Mouse (Mus musculus): Measurements from ENCODE around the gene Lrpap1. TPM values are rescaled to one million over a fixed set of nuclear protein-coding genes. Genes with fewer than 3 reads are reported as not detected.

Gene Lrpap1
- total and polyA plus RNA-seq, 3 experiments = 33.1 to 59.0 (median 49.0) TPM

GRCm38 (mm10) chr5:35073992-35074391, 31.6 kb downstream of the Lrpap1 start:
- intact Hi-C loops (cut with DNase I) = no loop called here
- Histone ChIP-seq H3K79me2 (replicated peaks; ENCODE audit: control insufficient read depth, insufficient read depth, low read length) (no peaks in the 10 kb centered on the region), H3K9ac (ENCODE audit: low read depth, low read length) (0 out of 2 replicates have a peak overlapping the region, but pooled peaks have one; percentile 12), H3K27me3 (ENCODE audit: control insufficient read depth, insufficient read depth, low read length) (no peaks in the 10 kb centered on the region), H3K27ac (peak overlapping the region; percentile 75), H3K36me3 (ENCODE audit: control insufficient read depth, insufficient read depth, low read length) (no peaks in the 10 kb centered on the region), H3K4me3 (no peak overlapping the region), H3K4me1 (ENCODE audit: control insufficient read depth, insufficient read depth, low read length) (peaks cover 13% of the 10 kb centered on the region; the same call in 1 of the 2 replicates)
- TF ChIP-seq EP300 (IDR thresholded peaks at IDR 0.05; ENCODE audit: insufficient read depth, low read depth, low read length) (no peak), POLR2A (IDR thresholded peaks at IDR 0.05; ENCODE audit: insufficient read depth, low read depth, low read length) (no peak), CTCF (IDR thresholded peaks at IDR 0.05) (no peak)
- 47% methylated on average over 9 of the region's 9 CpGs for WGBS
- DNase-seq = peak; percentile 52 to 76

- TF ChIP-seq CTCF (IDR thresholded peaks at IDR 0.05) (no peak), EP300 (IDR thresholded peaks at IDR 0.05; ENCODE audit: insufficient read depth, low read depth, low read length) (peak; percentile 55; the same call in 1 of the 2 replicates), POLR2A (IDR thresholded peaks at IDR 0.05; ENCODE audit: insufficient read depth, low read depth, low read length) (no peak)
- Histone ChIP-seq H3K36me3 (ENCODE audit: control insufficient read depth, insufficient read depth, low read length) (no peaks in the 10 kb centered on the region), H3K4me1 (ENCODE audit: control insufficient read depth, insufficient read depth, low read length) (peaks cover 13% of the 10 kb centered on the region; the same call in 1 of the 2 replicates), H3K4me3 (no peak overlapping the region), H3K9ac (ENCODE audit: low read depth, low read length) (no peak overlapping the region), H3K27me3 (ENCODE audit: control insufficient read depth, insufficient read depth, low read length) (no peaks in the 10 kb centered on the region), H3K27ac (peak overlapping the region; percentile 75), H3K79me2 (replicated peaks; ENCODE audit: control insufficient read depth, insufficient read depth, low read length) (no peaks in the 10 kb centered on the region)
- peak in 1 of 2 experiments; percentile 47 for DNase-seq
- intact Hi-C loops (cut with DNase I) = no loop called here
- WGBS = 40% methylated on average over 11 of the region's 11 CpGs
These were observed 32.3 kb downstream of the Lrpap1 start for GRCm38 (mm10) chr5:35073235-35073634.

GRCm38 (mm10) chr5:35071855-35072254, 33.7 kb downstream of the Lrpap1 start:
- Histone ChIP-seq H3K79me2 (replicated peaks; ENCODE audit: control insufficient read depth, insufficient read depth, low read length) (no peaks in the 10 kb centered on the region), H3K4me1 (ENCODE audit: control insufficient read depth, insufficient read depth, low read length) (peaks cover 13% of the 10 kb centered on the region; the same call in 1 of the 2 replicates), H3K27ac (peak overlapping the region; percentile 31), H3K4me3 (no peak overlapping the region), H3K36me3 (ENCODE audit: control insufficient read depth, insufficient read depth, low read length) (no peaks in the 10 kb centered on the region), H3K9ac (ENCODE audit: low read depth, low read length) (no peak overlapping the region), H3K27me3 (ENCODE audit: control insufficient read depth, insufficient read depth, low read length) (no peaks in the 10 kb centered on the region)
- intact Hi-C loops (cut with DNase I) = no loop called here
- peak in 1 of 2 experiments; percentile 21 for DNase-seq
- 82% methylated on average over 6 of the region's 6 CpGs for WGBS
- TF ChIP-seq POLR2A (IDR thresholded peaks at IDR 0.05; ENCODE audit: insufficient read depth, low read depth, low read length) (no peak), EP300 (IDR thresholded peaks at IDR 0.05; ENCODE audit: insufficient read depth, low read depth, low read length) (no peak), CTCF (IDR thresholded peaks at IDR 0.05) (no peak)

GRCm38 (mm10) chr5:35070953-35071352, 34.6 kb downstream of the Lrpap1 start:
- no peak overlapping the region for H3K27ac ChIP-seq
- H3K79me2 ChIP-seq (replicated peaks; ENCODE audit: control insufficient read depth, insufficient read depth, low read length) = no peaks in the 10 kb centered on the region
- no peak overlapping the region for H3K4me3 ChIP-seq
- H3K27me3 ChIP-seq (ENCODE audit: control insufficient read depth, insufficient read depth, low read length) = no peaks in the 10 kb centered on the region
- H3K9ac ChIP-seq (ENCODE audit: low read depth, low read length) = no peak overlapping the region
- no peak for DNase-seq
- WGBS = 52% methylated on average over 7 of the region's 7 CpGs
- H3K36me3 ChIP-seq (ENCODE audit: control insufficient read depth, insufficient read depth, low read length) = no peaks in the 10 kb centered on the region
- intact Hi-C loops (cut with DNase I) = no loop called here
- TF ChIP-seq POLR2A (IDR thresholded peaks at IDR 0.05; ENCODE audit: insufficient read depth, low read depth, low read length) = no peak
- TF ChIP-seq EP300 (IDR thresholded peaks at IDR 0.05; ENCODE audit: insufficient read depth, low read depth, low read length) = no peak
- no peak for TF ChIP-seq CTCF (IDR thresholded peaks at IDR 0.05)
- peaks cover 13% of the 10 kb centered on the region; the same call in 1 of the 2 replicates for H3K4me1 ChIP-seq (ENCODE audit: control insufficient read depth, insufficient read depth, low read length)

GRCm38 (mm10) chr5:35070314-35070713, 35.3 kb downstream of the Lrpap1 start:
- intact Hi-C loops (cut with DNase I) = no loop called here
- Histone ChIP-seq H3K4me3 (no peak overlapping the region), H3K9ac (ENCODE audit: low read depth, low read length) (no peak overlapping the region), H3K27me3 (ENCODE audit: control insufficient read depth, insufficient read depth, low read length) (no peaks in the 10 kb centered on the region), H3K27ac (peak overlapping the region; percentile 17), H3K4me1 (ENCODE audit: control insufficient read depth, insufficient read depth, low read length) (peaks cover 13% of the 10 kb centered on the region; the same call in 1 of the 2 replicates), H3K36me3 (ENCODE audit: control insufficient read depth, insufficient read depth, low read length) (no peaks in the 10 kb centered on the region), H3K79me2 (replicated peaks; ENCODE audit: control insufficient read depth, insufficient read depth, low read length) (no peaks in the 10 kb centered on the region)
- peak in 1 of 2 experiments; percentile 18 for DNase-seq
- WGBS = 68% methylated on average over 8 of the region's 8 CpGs
- TF ChIP-seq EP300 (IDR thresholded peaks at IDR 0.05; ENCODE audit: insufficient read depth, low read depth, low read length) (no peak), CTCF (IDR thresholded peaks at IDR 0.05) (no peak), POLR2A (IDR thresholded peaks at IDR 0.05; ENCODE audit: insufficient read depth, low read depth, low read length) (no peak)

GRCm38 (mm10) chr5:35069841-35070240, 35.7 kb downstream of the Lrpap1 start:
- H3K4me3 ChIP-seq = no peak overlapping the region
- no peak for DNase-seq
- no peaks in the 10 kb centered on the region for H3K36me3 ChIP-seq (ENCODE audit: control insufficient read depth, insufficient read depth, low read length)
- H3K27me3 ChIP-seq (ENCODE audit: control insufficient read depth, insufficient read depth, low read length) = no peaks in the 10 kb centered on the region
- no peaks in the 10 kb centered on the region for H3K79me2 ChIP-seq (replicated peaks; ENCODE audit: control insufficient read depth, insufficient read depth, low read length)
- no peak overlapping the region for H3K9ac ChIP-seq (ENCODE audit: low read depth, low read length)
- H3K4me1 ChIP-seq (ENCODE audit: control insufficient read depth, insufficient read depth, low read length) = peaks cover 13% of the 10 kb centered on the region; the same call in 1 of the 2 replicates
- intact Hi-C loops (cut with DNase I) = no loop called here
- 91% methylated on average over 2 of the region's 2 CpGs for WGBS
- TF ChIP-seq POLR2A (IDR thresholded peaks at IDR 0.05; ENCODE audit: insufficient read depth, low read depth, low read length) (no peak), EP300 (IDR thresholded peaks at IDR 0.05; ENCODE audit: insufficient read depth, low read depth, low read length) (no peak), CTCF (IDR thresholded peaks at IDR 0.05) (no peak)
- peak overlapping the region; percentile 17 for H3K27ac ChIP-seq

All from heart, adult 2 months (tissue).